Mouse (Mus musculus): Measurements from ENCODE around the gene Sppl2b.
A peak's percentile ranks its signal among the peaks of the same experiment; 100 is the strongest.

Gene Sppl2b

GRCm38 (mm10) chr10:80854913-80855748 lies at the start of gene Sppl2b, which contains the start of gene Lsm7:
Gene Sppl2b, plus strand, starts transcription at chr10:80855275.
Gene Lsm7, minus strand, starts transcription at chr10:80855209.
- peaks cover 63% of the 10 kb centered on the region for H3K4me1 ChIP-seq (replicated peaks; ENCODE audit: low read depth, low read length)

GRCm38 (mm10) chr10:80805322-80805721 lies 49.8 kb upstream of the Sppl2b start:
- Histone ChIP-seq H3K9me3 (ENCODE audit: low read length) (no peaks in the 10 kb centered on the region), H3K36me3 (ENCODE audit: insufficient read depth, low read length) (peaks cover 51% of the 10 kb centered on the region)
- TF ChIP-seq POU5F1 (IDR thresholded peaks at IDR 0.05; ENCODE audit: borderline replicate concordance, low read length) = no peak

More at GRCm38 (mm10) chr10:80854913-80855748, at the start of gene Sppl2b, which contains the start of gene Lsm7:
- Histone ChIP-seq H3K4me3 (replicated peaks; ENCODE audit: low read length) (peak within 1 kb of the TSS; percentile 95), H3K27me3 (ENCODE audit: insufficient read depth, low read length) (no peaks in the 10 kb centered on the region), H3K9me3 (ENCODE audit: low read length) (no peaks in the 10 kb centered on the region), H3K36me3 (ENCODE audit: insufficient read depth, low read length) (peaks cover 44% of the 10 kb centered on the region)
- no peak for TF ChIP-seq POU5F1 (IDR thresholded peaks at IDR 0.05; ENCODE audit: borderline replicate concordance, low read length)
- TF ChIP-seq NANOG (IDR thresholded peaks at IDR 0.05; ENCODE audit: borderline replicate concordance, low read length) = no peak
- TF ChIP-seq CTCF (conservative IDR thresholded peaks at IDR 0.05; ENCODE audit: low read length) = no peak

GRCm38 (mm10) chr10:80805925-80806324 lies 49.1 kb upstream of the Sppl2b start:
- peak; percentile 98 for TF ChIP-seq CTCF (conservative IDR thresholded peaks at IDR 0.05; ENCODE audit: low read length)
- TF ChIP-seq POU5F1 (IDR thresholded peaks at IDR 0.05; ENCODE audit: borderline replicate concordance, low read length) = no peak
- peaks cover 45% of the 10 kb centered on the region for H3K36me3 ChIP-seq (ENCODE audit: insufficient read depth, low read length)

More at GRCm38 (mm10) chr10:80805322-80805721, 49.8 kb upstream of the Sppl2b start:
- Histone ChIP-seq H3K27me3 (ENCODE audit: insufficient read depth, low read length) (peaks cover 30% of the 10 kb centered on the region), H3K4me1 (replicated peaks; ENCODE audit: low read depth, low read length) (peaks cover 93% of the 10 kb centered on the region), H3K4me3 (replicated peaks; ENCODE audit: low read length) (no peak overlapping the region)

GRCm38 (mm10) chr10:80806341-80807056 lies 48.6 kb upstream of the Sppl2b start:
- Histone ChIP-seq H3K36me3 (ENCODE audit: insufficient read depth, low read length) (peaks cover 39% of the 10 kb centered on the region), H3K4me3 (replicated peaks; ENCODE audit: low read length) (peak overlapping the region; percentile 84), H3K9me3 (ENCODE audit: low read length) (no peaks in the 10 kb centered on the region), H3K4me1 (replicated peaks; ENCODE audit: low read depth, low read length) (peaks cover 85% of the 10 kb centered on the region), H3K27me3 (ENCODE audit: insufficient read depth, low read length) (peaks cover 39% of the 10 kb centered on the region)
- TF ChIP-seq CTCF (conservative IDR thresholded peaks at IDR 0.05; ENCODE audit: low read length) (no peak), NANOG (IDR thresholded peaks at IDR 0.05; ENCODE audit: borderline replicate concordance, low read length) (no peak), POU5F1 (IDR thresholded peaks at IDR 0.05; ENCODE audit: borderline replicate concordance, low read length) (no peak)

More at GRCm38 (mm10) chr10:80805925-80806324, 49.1 kb upstream of the Sppl2b start:
- H3K9me3 ChIP-seq (ENCODE audit: low read length) = no peaks in the 10 kb centered on the region
- H3K27me3 ChIP-seq (ENCODE audit: insufficient read depth, low read length) = peaks cover 35% of the 10 kb centered on the region
- H3K4me3 ChIP-seq (replicated peaks; ENCODE audit: low read length) = peak overlapping the region; percentile 84
- H3K4me1 ChIP-seq (replicated peaks; ENCODE audit: low read depth, low read length) = peaks cover 91% of the 10 kb centered on the region

GRCm38 (mm10) chr10:80807057-80807627 lies 47.9 kb upstream of the Sppl2b start:
- peak overlapping the region; percentile 84 for H3K4me3 ChIP-seq (replicated peaks; ENCODE audit: low read length)
- TF ChIP-seq CTCF (conservative IDR thresholded peaks at IDR 0.05; ENCODE audit: low read length) (no peak), NANOG (IDR thresholded peaks at IDR 0.05; ENCODE audit: borderline replicate concordance, low read length) (no peak), POU5F1 (IDR thresholded peaks at IDR 0.05; ENCODE audit: borderline replicate concordance, low read length) (no peak)
- H3K36me3 ChIP-seq (ENCODE audit: insufficient read depth, low read length) = peaks cover 33% of the 10 kb centered on the region
- peaks cover 45% of the 10 kb centered on the region for H3K27me3 ChIP-seq (ENCODE audit: insufficient read depth, low read length)
- peaks cover 79% of the 10 kb centered on the region for H3K4me1 ChIP-seq (replicated peaks; ENCODE audit: low read depth, low read length)
- no peaks in the 10 kb centered on the region for H3K9me3 ChIP-seq (ENCODE audit: low read length)

- Histone ChIP-seq H3K4me3 (replicated peaks; ENCODE audit: low read length) (peak overlapping the region; percentile 65), H3K4me1 (replicated peaks; ENCODE audit: low read depth, low read length) (peaks cover 70% of the 10 kb centered on the region), H3K27me3 (ENCODE audit: insufficient read depth, low read length) (peaks cover 55% of the 10 kb centered on the region), H3K9me3 (ENCODE audit: low read length) (no peaks in the 10 kb centered on the region), H3K36me3 (ENCODE audit: insufficient read depth, low read length) (peaks cover 21% of the 10 kb centered on the region)
- TF ChIP-seq CTCF (conservative IDR thresholded peaks at IDR 0.05; ENCODE audit: low read length) (no peak), POU5F1 (IDR thresholded peaks at IDR 0.05; ENCODE audit: borderline replicate concordance, low read length) (no peak), NANOG (IDR thresholded peaks at IDR 0.05; ENCODE audit: borderline replicate concordance, low read length) (no peak)
These were observed 46.7 kb upstream of the Sppl2b start for GRCm38 (mm10) chr10:80808099-80808984.

- Histone ChIP-seq H3K4me3 (replicated peaks; ENCODE audit: low read length) (peak overlapping the region; percentile 65), H3K36me3 (ENCODE audit: insufficient read depth, low read length) (peaks cover 13% of the 10 kb centered on the region), H3K9me3 (ENCODE audit: low read length) (no peaks in the 10 kb centered on the region), H3K4me1 (replicated peaks; ENCODE audit: low read depth, low read length) (peaks cover 62% of the 10 kb centered on the region), H3K27me3 (ENCODE audit: insufficient read depth, low read length) (peaks cover 59% of the 10 kb centered on the region)
- no peak for TF ChIP-seq CTCF (conservative IDR thresholded peaks at IDR 0.05; ENCODE audit: low read length)
- TF ChIP-seq POU5F1 (IDR thresholded peaks at IDR 0.05; ENCODE audit: borderline replicate concordance, low read length) = no peak
- TF ChIP-seq NANOG (IDR thresholded peaks at IDR 0.05; ENCODE audit: borderline replicate concordance, low read length) = no peak
These were observed 46.0 kb upstream of the Sppl2b start for GRCm38 (mm10) chr10:80808985-80809632.

Measured in E14TG2a.4 (cell line).